Mouse (Mus musculus) forebrain, embryonic 14.5 days (tissue): ENCODE data around the gene Apba3. TPM values are rescaled to one million over a fixed set of nuclear protein-coding genes. Genes with fewer than 3 reads are reported as not detected.

Source experiments
- ATAC-seq: fragments of 200-750 bp; cut with Nextera tagmentation; 2 replicates; pipeline ENCODE4 v1.8.0; 2017; ENCODE audit warnings: mild to moderate bottlenecking, moderate library complexity
- DNase-seq: peaks from one replicate; pipeline ENCODE4 v3.0.0-alpha.2; 2015; ENCODE audit warnings: low spot score
- H3K27ac ChIP-seq: fragments of 300-500 bp; sonication (generic); 2 replicates; pipeline ENCODE4 v1.5.1; 2014; ENCODE audit warnings: low read depth, mild to moderate bottlenecking, control low read depth, low read length, moderate library complexity
- H3K27me3 ChIP-seq: fragments of 300-500 bp; sonication (generic); replicated peaks from 2 replicates; pipeline ENCODE4 v1.6.1; 2014; ENCODE audit warnings: low read length, control low read depth, mixed read lengths; ENCODE audit not compliant: control insufficient read depth, insufficient read depth
- H3K36me3 ChIP-seq: fragments of 300-500 bp; sonication (generic); 2 replicates; pipeline ENCODE4 v1.6.1; 2014; ENCODE audit warnings: low read length, control low read depth; ENCODE audit not compliant: control insufficient read depth, insufficient read depth
- H3K4me1 ChIP-seq: fragments of 300-500 bp; sonication (generic); 2 replicates; pipeline ENCODE4 v1.6.1; 2014; ENCODE audit warnings: antibody characterized with exemption, low read length, control low read depth; ENCODE audit not compliant: control insufficient read depth, insufficient read depth
- H3K4me2 ChIP-seq: fragments of 300-500 bp; sonication (generic); 2 replicates; pipeline ENCODE4 v1.6.1; 2014; ENCODE audit warnings: mild to moderate bottlenecking, control low read depth, low read length
- H3K4me3 ChIP-seq: fragments of 300-500 bp; sonication (generic); 2 replicates; pipeline ENCODE4 v1.5.1; 2014; ENCODE audit warnings: low read depth, low read length, control low read depth
- H3K9ac ChIP-seq: fragments of 300-500 bp; sonication (generic); 2 replicates; pipeline ENCODE4 v1.6.1; 2014; ENCODE audit warnings: mild to moderate bottlenecking, low read length, control low read depth, moderate library complexity
- H3K9me3 ChIP-seq: fragments of 300-500 bp; sonication (generic); replicated peaks from 2 replicates; pipeline ENCODE4 v1.6.1; 2016; ENCODE audit warnings: low read length, control low read depth, mixed read lengths; ENCODE audit not compliant: control insufficient read depth
- WGBS: fragments of 180-500 bp; shearing (Covaris S2); extraction: QIAGEN DNeasy Blood & Tissue Kit; methylation state at CpG from one replicate; pipeline ENCODE4 v1.1.7; 2014; 5-methylcytosine and 5-hydroxymethylcytosine counted together
- polyA plus RNA-seq: library from polyadenylated mRNA; unstranded; fragments of >200 nt; fragmentation: Nextera tagmentation; extraction: Ambion mirVana; gene quantifications from 2 replicates; pipeline ENCODE4 v1.2.1, GENCODE M21; 2014

The Apba3 gene
- polyA plus RNA-seq, 1 experiment from 2014 or later = 30.5 TPM

DNA sequence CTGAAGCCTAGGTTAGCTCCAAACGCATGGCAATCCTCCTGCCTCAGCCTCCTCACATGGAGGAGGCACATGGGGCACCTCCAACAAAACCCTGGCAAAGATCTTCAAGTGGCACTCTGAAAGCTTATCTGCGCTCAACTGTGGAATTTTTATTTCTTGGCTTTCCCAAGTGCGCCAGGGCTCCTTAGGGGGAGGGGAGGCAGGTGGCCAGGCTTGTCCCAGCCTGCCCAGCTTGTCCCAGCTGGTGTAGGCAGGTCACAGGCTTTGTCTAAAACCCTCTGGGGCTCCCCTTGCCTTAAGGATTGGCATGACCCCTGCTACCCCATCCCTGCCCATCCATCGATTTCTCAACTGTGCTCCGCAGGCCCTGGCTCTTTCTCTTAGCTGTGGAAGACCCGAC lies 17.4 kb downstream of the Apba3 start:
- no peak overlapping the region for H3K27ac ChIP-seq
- no peak overlapping the region for H3K4me2 ChIP-seq
- no peak overlapping the region for H3K4me3 ChIP-seq
- no peaks in the 10 kb centered on the region for H3K9me3 ChIP-seq
- DNase-seq (no peak), ATAC-seq (no peak)
- 62% methylated on average over 6 of the region's 6 CpGs for WGBS
- no peak overlapping the region for H3K9ac ChIP-seq
- H3K36me3 ChIP-seq = no peaks in the 10 kb centered on the region
- peaks cover 7% of the 10 kb centered on the region; the same call in 1 of the 2 replicates for H3K27me3 ChIP-seq
- no peaks in the 10 kb centered on the region for H3K4me1 ChIP-seq

DNA sequence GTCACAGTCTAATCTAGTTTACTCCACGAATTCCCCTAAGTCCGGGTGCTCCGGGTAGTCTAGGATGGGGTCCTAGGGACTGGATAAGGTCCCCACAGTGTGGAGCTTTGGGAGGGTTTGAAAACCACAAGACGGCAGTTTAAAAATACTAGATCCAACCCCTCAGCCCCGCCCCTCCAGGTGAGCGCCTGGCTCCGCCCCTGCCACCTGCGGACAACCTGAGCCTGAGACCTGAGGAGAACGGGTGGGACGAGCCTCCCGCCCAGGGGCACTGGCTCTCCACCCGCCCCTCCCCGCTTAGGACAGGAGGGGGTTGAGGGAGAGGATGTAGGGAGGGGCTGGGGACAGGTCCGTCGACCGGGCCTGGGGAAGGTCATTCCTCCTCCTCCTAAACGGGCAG lies 18.0 kb downstream of the Apba3 start:
- 14% methylated on average over 17 of the region's 17 CpGs for WGBS
- Histone ChIP-seq H3K27me3 (peaks cover 7% of the 10 kb centered on the region; the same call in 1 of the 2 replicates), H3K9ac (0 out of 2 replicates have a peak overlapping the region, but pooled peaks have one; percentile 67), H3K27ac (no peak overlapping the region), H3K4me3 (peak overlapping the region; percentile 43; the same call in 1 of the 2 replicates), H3K4me2 (peak overlapping the region; percentile 73), H3K9me3 (no peaks in the 10 kb centered on the region), H3K36me3 (no peaks in the 10 kb centered on the region), H3K4me1 (no peaks in the 10 kb centered on the region)
- no peak for ATAC-seq
- DNase-seq = no peak

DNA sequence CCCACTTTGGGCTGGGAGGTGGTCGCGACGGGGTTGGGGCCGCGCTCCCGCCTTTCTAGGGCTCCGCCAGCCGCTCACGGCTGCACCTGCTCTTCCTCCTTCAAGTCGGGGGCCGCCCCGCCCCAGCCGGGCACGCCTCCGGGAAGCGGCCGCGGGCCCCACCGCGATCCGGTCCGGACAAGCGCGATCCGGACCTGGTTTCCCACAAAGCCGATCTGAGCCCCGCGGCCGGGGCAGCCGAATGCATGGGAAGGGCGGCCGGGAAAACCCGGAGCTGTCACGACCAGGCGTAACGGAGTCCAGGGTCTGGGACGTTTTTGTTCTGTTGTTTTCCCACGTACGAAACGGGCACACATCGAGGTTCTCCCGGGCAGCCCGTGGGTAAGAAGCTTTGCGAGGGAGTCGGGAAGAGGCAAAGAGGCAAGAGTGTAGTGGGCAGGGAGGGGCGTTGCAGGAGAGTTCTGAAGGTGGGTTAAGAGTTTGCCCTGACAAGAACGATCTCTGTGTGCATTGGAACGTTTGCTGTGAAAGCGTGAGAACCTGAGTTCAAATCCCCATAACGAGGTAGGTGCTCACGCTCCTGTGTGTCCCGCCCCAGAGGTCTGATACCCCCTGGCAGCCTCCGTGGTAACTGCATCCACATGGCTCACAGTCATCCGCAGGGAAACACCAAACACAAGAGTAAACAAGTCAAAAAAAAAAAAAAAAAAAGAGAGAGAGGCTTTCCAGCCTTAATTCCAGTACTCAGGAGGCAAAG lies 19.1 kb downstream of the Apba3 start:
- peak overlapping the region; percentile 67 for H3K9ac ChIP-seq
- peak overlapping the region; percentile 43 for H3K4me3 ChIP-seq
- H3K27me3 ChIP-seq = peaks cover 7% of the 10 kb centered on the region; the same call in 1 of the 2 replicates
- H3K36me3 ChIP-seq = no peaks in the 10 kb centered on the region
- WGBS = 1% methylated on average over 54 of the region's 54 CpGs
- H3K27ac ChIP-seq = no peak overlapping the region
- peak overlapping the region; percentile 73 for H3K4me2 ChIP-seq
- ATAC-seq = peak; percentile 87
- peaks cover 3% of the 10 kb centered on the region; the same call in 1 of the 2 replicates for H3K4me1 ChIP-seq
- DNase-seq = peak; percentile 93
- no peaks in the 10 kb centered on the region for H3K9me3 ChIP-seq

DNA sequence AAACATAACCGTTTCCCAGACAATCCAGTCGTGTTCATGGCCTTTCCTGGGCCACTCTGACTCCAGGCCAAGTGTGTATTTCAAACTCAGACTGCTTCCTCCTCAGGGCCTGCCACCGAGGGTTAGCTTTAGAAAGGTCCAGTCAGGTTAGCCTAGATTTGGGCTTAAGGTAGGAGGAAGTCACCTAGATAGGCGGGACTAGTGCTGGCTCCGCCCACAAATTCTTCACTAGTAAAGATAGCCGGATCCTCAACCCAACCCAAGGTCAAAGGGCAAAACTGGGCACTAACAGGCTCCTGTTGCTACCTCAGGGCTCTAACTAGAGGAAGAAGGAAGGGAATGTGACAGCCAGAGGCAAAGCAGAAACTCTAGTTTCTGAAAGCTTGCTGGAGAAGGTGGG lies 19.8 kb downstream of the Apba3 start:
- H3K27me3 ChIP-seq = peaks cover 7% of the 10 kb centered on the region; the same call in 1 of the 2 replicates
- no peak overlapping the region for H3K9ac ChIP-seq
- no peaks in the 10 kb centered on the region for H3K9me3 ChIP-seq
- no peak overlapping the region for H3K4me2 ChIP-seq
- 52% methylated on average over 6 of the region's 6 CpGs for WGBS
- no peak overlapping the region for H3K4me3 ChIP-seq
- DNase-seq (no peak), ATAC-seq (no peak)
- H3K4me1 ChIP-seq = peaks cover 3% of the 10 kb centered on the region; the same call in 1 of the 2 replicates
- no peak overlapping the region for H3K27ac ChIP-seq
- H3K36me3 ChIP-seq = no peaks in the 10 kb centered on the region

DNA sequence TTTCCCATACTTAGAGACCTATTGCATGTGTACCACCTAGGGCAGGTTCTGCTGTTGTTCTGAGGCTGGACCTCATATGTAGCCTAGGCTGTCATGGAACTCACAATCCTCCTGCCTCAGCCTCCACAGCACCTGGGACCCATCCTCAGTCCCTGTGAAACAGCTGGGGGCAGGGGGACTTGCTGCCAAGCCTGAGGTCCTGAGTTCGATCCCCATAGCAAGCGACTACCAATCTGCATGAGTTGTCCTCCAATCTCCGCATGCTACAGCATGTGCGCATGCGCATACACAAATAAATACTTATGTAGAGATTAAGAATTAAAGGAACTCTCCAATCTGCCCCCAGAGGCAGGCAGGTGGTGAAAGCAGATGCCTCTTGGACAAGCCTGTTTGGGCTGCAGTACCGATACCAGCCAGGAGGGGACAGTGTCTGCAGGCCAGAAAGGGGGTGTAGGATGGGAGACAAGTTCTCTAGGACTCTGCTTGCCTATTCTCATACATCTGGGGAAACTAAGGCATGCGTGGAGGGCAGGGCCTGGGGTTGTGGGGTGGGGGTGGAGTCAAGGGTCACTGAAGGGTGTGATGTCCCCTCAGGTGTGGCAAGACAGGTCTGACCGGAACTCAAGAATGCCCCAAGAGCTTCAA lies 20.9 kb downstream of the Apba3 start:
- H3K4me1 ChIP-seq = peaks cover 3% of the 10 kb centered on the region; the same call in 1 of the 2 replicates
- H3K4me3 ChIP-seq = no peak overlapping the region
- ATAC-seq (no peak), DNase-seq (no peak)
- no peak overlapping the region for H3K9ac ChIP-seq
- H3K27ac ChIP-seq = no peak overlapping the region
- H3K36me3 ChIP-seq = no peaks in the 10 kb centered on the region
- peaks cover 7% of the 10 kb centered on the region; the same call in 1 of the 2 replicates for H3K27me3 ChIP-seq
- no peak overlapping the region for H3K4me2 ChIP-seq
- H3K9me3 ChIP-seq = no peaks in the 10 kb centered on the region
- WGBS = 65% methylated on average over 8 of the region's 8 CpGs

GRCm38 (mm10) chr10:81288601-81289000 lies 21.8 kb downstream of the Apba3 start:
- Histone ChIP-seq H3K9ac (no peak overlapping the region), H3K9me3 (no peaks in the 10 kb centered on the region), H3K36me3 (no peaks in the 10 kb centered on the region), H3K27ac (no peak overlapping the region), H3K4me2 (no peak overlapping the region), H3K4me1 (peaks cover 3% of the 10 kb centered on the region; the same call in 1 of the 2 replicates), H3K27me3 (peaks cover 4% of the 10 kb centered on the region; the same call in 1 of the 2 replicates), H3K4me3 (no peak overlapping the region)
- 34% methylated on average over 6 of the region's 6 CpGs for WGBS
- ATAC-seq (no peak), DNase-seq (no peak)

GRCm38 (mm10) chr10:81289278-81289677 lies 22.5 kb downstream of the Apba3 start:
- peaks cover 3% of the 10 kb centered on the region; the same call in 1 of the 2 replicates for H3K27me3 ChIP-seq
- H3K9ac ChIP-seq = no peak overlapping the region
- DNase-seq (peak; percentile 81), ATAC-seq (no peak)
- H3K4me1 ChIP-seq = peaks cover 9% of the 10 kb centered on the region
- H3K36me3 ChIP-seq = no peaks in the 10 kb centered on the region
- 2% methylated on average over 7 of the region's 7 CpGs for WGBS
- no peak overlapping the region for H3K4me2 ChIP-seq
- H3K27ac ChIP-seq = no peak overlapping the region
- no peaks in the 10 kb centered on the region for H3K9me3 ChIP-seq
- H3K4me3 ChIP-seq = no peak overlapping the region

- no peak overlapping the region for H3K4me3 ChIP-seq
- ATAC-seq = no peak
- no peak for DNase-seq
- no peak overlapping the region for H3K27ac ChIP-seq
- 65% methylated on average over 14 of the region's 14 CpGs for WGBS
- H3K4me1 ChIP-seq = peaks cover 15% of the 10 kb centered on the region
- H3K36me3 ChIP-seq = no peaks in the 10 kb centered on the region
- H3K4me2 ChIP-seq = no peak overlapping the region
- peaks cover 2% of the 10 kb centered on the region; the same call in 1 of the 2 replicates for H3K27me3 ChIP-seq
- H3K9me3 ChIP-seq = no peaks in the 10 kb centered on the region
- H3K9ac ChIP-seq = no peak overlapping the region
Measured at GRCm38 (mm10) chr10:81289811-81290210, 23.1 kb downstream of the Apba3 start.
